Mouse (Mus musculus): Measurements from ENCODE around the gene Zfp697. TPM values are rescaled to one million over a fixed set of nuclear protein-coding genes. Genes with fewer than 3 reads are reported as not detected.
"Not testable (repeated sequence)": the region's sequence is repeated elsewhere in the genome, so short reads cannot be mapped to it uniquely, and the experiment has no call there.

Gene Zfp697
- polyA plus RNA-seq, 1 experiment = 0.25 TPM

GRCm38 (mm10) chr3:98435030-98435429 is 52.8 kb downstream of the Zfp697 start:
- H3K4me3 ChIP-seq (ENCODE audit: insufficient read depth, low read length) = no peak overlapping the region
- TF ChIP-seq POLR2A (IDR thresholded peaks at IDR 0.05; ENCODE audit: borderline replicate concordance, low read depth, low read length) = no peak
- no peak overlapping the region for H3K27ac ChIP-seq (ENCODE audit: insufficient read depth, low read depth, low read length)
- H3K4me1 ChIP-seq (ENCODE audit: control insufficient read depth, insufficient read depth, low read length) = no peaks in the 10 kb centered on the region

GRCm38 (mm10) chr3:98442245-98442644 is 60.0 kb downstream of the Zfp697 start:
- H3K4me3 ChIP-seq (ENCODE audit: insufficient read depth, low read length); H3K27ac ChIP-seq (ENCODE audit: insufficient read depth, low read depth, low read length); H3K4me1 ChIP-seq (ENCODE audit: control insufficient read depth, insufficient read depth, low read length): not testable (repeated sequence)

GRCm38 (mm10) chr3:98443149-98443779 is 61.0 kb downstream of the Zfp697 start:
- not testable (repeated sequence) for H3K4me3 ChIP-seq (ENCODE audit: insufficient read depth, low read length); H3K4me1 ChIP-seq (ENCODE audit: control insufficient read depth, insufficient read depth, low read length); H3K27ac ChIP-seq (ENCODE audit: insufficient read depth, low read depth, low read length)

GRCm38 (mm10) chr3:98443924-98444323 is 61.7 kb downstream of the Zfp697 start:
- H3K4me1 ChIP-seq (ENCODE audit: control insufficient read depth, insufficient read depth, low read length); H3K27ac ChIP-seq (ENCODE audit: insufficient read depth, low read depth, low read length); H3K4me3 ChIP-seq (ENCODE audit: insufficient read depth, low read length): not testable (repeated sequence)

- not testable (repeated sequence) for H3K27ac ChIP-seq (ENCODE audit: insufficient read depth, low read depth, low read length); H3K4me3 ChIP-seq (ENCODE audit: insufficient read depth, low read length)
Measured at GRCm38 (mm10) chr3:98453786-98454185, 71.5 kb downstream of the Zfp697 start.

GRCm38 (mm10) chr3:98457026-98457425 is 74.8 kb downstream of the Zfp697 start, which contains the start of gene Gm4450:
Gene Gm4450, minus strand, starts transcription at chr3:98457126.
- H3K4me1 ChIP-seq (ENCODE audit: control insufficient read depth, insufficient read depth, low read length); H3K4me3 ChIP-seq (ENCODE audit: insufficient read depth, low read length); H3K27ac ChIP-seq (ENCODE audit: insufficient read depth, low read depth, low read length): not testable (repeated sequence)

More at GRCm38 (mm10) chr3:98453786-98454185, 71.5 kb downstream of the Zfp697 start:
- H3K4me1 ChIP-seq (ENCODE audit: control insufficient read depth, insufficient read depth, low read length) = not testable (repeated sequence)

- H3K27ac ChIP-seq (ENCODE audit: insufficient read depth, low read depth, low read length); H3K4me1 ChIP-seq (ENCODE audit: control insufficient read depth, insufficient read depth, low read length); H3K4me3 ChIP-seq (ENCODE audit: insufficient read depth, low read length): not testable (repeated sequence)
Measured at GRCm38 (mm10) chr3:98469323-98469722, 87.1 kb downstream of the Zfp697 start.

GRCm38 (mm10) chr3:98471057-98471456 is 88.8 kb downstream of the Zfp697 start:
- not testable (repeated sequence) for H3K4me3 ChIP-seq (ENCODE audit: insufficient read depth, low read length); H3K4me1 ChIP-seq (ENCODE audit: control insufficient read depth, insufficient read depth, low read length); H3K27ac ChIP-seq (ENCODE audit: insufficient read depth, low read depth, low read length)

GRCm38 (mm10) chr3:98471499-98471898 is 89.2 kb downstream of the Zfp697 start:
- H3K27ac ChIP-seq (ENCODE audit: insufficient read depth, low read depth, low read length); H3K4me1 ChIP-seq (ENCODE audit: control insufficient read depth, insufficient read depth, low read length); H3K4me3 ChIP-seq (ENCODE audit: insufficient read depth, low read length): not testable (repeated sequence)

GRCm38 (mm10) chr3:98494184-98494583 is 111.9 kb downstream of the Zfp697 start:
- H3K4me3 ChIP-seq (ENCODE audit: insufficient read depth, low read length); H3K27ac ChIP-seq (ENCODE audit: insufficient read depth, low read depth, low read length); H3K4me1 ChIP-seq (ENCODE audit: control insufficient read depth, insufficient read depth, low read length): not testable (repeated sequence)

GRCm38 (mm10) chr3:98495055-98495454 is 112.8 kb downstream of the Zfp697 start:
- H3K4me3 ChIP-seq (ENCODE audit: insufficient read depth, low read length); H3K4me1 ChIP-seq (ENCODE audit: control insufficient read depth, insufficient read depth, low read length); H3K27ac ChIP-seq (ENCODE audit: insufficient read depth, low read depth, low read length): not testable (repeated sequence)

- not testable (repeated sequence) for H3K4me3 ChIP-seq (ENCODE audit: insufficient read depth, low read length); H3K27ac ChIP-seq (ENCODE audit: insufficient read depth, low read depth, low read length); H3K4me1 ChIP-seq (ENCODE audit: control insufficient read depth, insufficient read depth, low read length)
Measured at GRCm38 (mm10) chr3:98496762-98497161, 114.5 kb downstream of the Zfp697 start.

- not testable (repeated sequence) for H3K27ac ChIP-seq (ENCODE audit: insufficient read depth, low read depth, low read length); H3K4me3 ChIP-seq (ENCODE audit: insufficient read depth, low read length); H3K4me1 ChIP-seq (ENCODE audit: control insufficient read depth, insufficient read depth, low read length)
Measured at GRCm38 (mm10) chr3:98497401-98497800, 115.1 kb downstream of the Zfp697 start.

- not testable (repeated sequence) for H3K4me3 ChIP-seq (ENCODE audit: insufficient read depth, low read length); H3K27ac ChIP-seq (ENCODE audit: insufficient read depth, low read depth, low read length); H3K4me1 ChIP-seq (ENCODE audit: control insufficient read depth, insufficient read depth, low read length)
Measured at GRCm38 (mm10) chr3:98507229-98507628, 125.0 kb downstream of the Zfp697 start.

GRCm38 (mm10) chr3:98510414-98510813 is 128.2 kb downstream of the Zfp697 start, which contains the start of gene Hsd3b4:
Gene Hsd3b4, minus strand, starts transcription at chr3:98510514.
- H3K27ac ChIP-seq (ENCODE audit: insufficient read depth, low read depth, low read length); H3K4me1 ChIP-seq (ENCODE audit: control insufficient read depth, insufficient read depth, low read length); H3K4me3 ChIP-seq (ENCODE audit: insufficient read depth, low read length): not testable (repeated sequence)

GRCm38 (mm10) chr3:98522779-98523178 is 140.5 kb downstream of the Zfp697 start:
- H3K27ac ChIP-seq (ENCODE audit: insufficient read depth, low read depth, low read length); H3K4me3 ChIP-seq (ENCODE audit: insufficient read depth, low read length); H3K4me1 ChIP-seq (ENCODE audit: control insufficient read depth, insufficient read depth, low read length): not testable (repeated sequence)
